Mouse (Mus musculus): ENCODE results near the gene Prcd.

- TF ChIP-seq CTCF (IDR thresholded peaks at IDR 0.05; ENCODE audit: low read depth, low read length) (no peak), POLR2A (IDR thresholded peaks at IDR 0.05; ENCODE audit: borderline replicate concordance, low read depth, low read length) (no peak)
Measured at GRCm38 (mm10) chr11:116670386-116670785, 17.1 kb downstream of the Prcd start.

Data from bone marrow macrophage, adult 2 months (primary cell).